Mouse (Mus musculus): Measurements from ENCODE around the gene Dcps.

Gene Dcps

DNA sequence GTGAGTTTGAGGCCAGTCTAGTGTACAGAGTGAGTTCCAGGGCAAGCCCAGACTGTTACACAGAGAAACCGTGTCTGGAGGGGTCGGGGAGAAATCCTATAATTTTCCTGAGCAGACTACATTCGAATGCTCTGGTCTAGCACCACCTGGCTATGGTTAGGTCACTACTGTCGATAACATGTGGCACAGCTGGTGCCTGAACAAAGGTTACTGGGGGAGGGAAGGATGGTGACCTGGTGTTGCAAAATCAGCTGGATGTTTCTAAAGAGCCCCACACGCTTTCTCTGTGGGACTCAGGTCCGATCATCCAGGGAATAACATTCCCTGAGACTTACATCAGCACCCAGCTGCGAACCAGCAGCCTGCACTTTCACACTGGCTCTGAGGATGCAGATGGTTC lies 37.8 kb downstream of the Dcps start:
- in situ Hi-C loops (cut with MboI; ENCODE audit: low sequenced_read_pairs) = no loop called here

DNA sequence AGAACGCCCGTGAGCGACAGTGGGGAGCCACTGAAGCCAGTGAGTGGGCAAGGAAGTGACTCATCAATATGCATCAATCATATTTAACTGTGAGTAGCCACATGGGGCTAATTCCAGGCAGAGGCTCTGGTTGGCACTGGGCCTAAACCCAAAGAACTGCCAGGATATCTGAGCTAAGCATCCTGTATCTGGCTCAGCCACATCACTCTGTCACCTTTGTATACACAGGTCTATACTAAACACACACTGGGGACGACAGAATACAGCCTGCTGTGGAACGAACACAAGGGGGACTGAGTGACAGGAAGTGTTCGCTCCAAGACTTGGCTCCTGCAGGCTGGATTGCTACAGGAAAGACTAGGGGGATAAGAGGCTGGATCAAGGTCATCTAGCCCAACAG lies 40.3 kb downstream of the Dcps start:
- in situ Hi-C loops (cut with MboI; ENCODE audit: low sequenced_read_pairs) = no loop called here

DNA sequence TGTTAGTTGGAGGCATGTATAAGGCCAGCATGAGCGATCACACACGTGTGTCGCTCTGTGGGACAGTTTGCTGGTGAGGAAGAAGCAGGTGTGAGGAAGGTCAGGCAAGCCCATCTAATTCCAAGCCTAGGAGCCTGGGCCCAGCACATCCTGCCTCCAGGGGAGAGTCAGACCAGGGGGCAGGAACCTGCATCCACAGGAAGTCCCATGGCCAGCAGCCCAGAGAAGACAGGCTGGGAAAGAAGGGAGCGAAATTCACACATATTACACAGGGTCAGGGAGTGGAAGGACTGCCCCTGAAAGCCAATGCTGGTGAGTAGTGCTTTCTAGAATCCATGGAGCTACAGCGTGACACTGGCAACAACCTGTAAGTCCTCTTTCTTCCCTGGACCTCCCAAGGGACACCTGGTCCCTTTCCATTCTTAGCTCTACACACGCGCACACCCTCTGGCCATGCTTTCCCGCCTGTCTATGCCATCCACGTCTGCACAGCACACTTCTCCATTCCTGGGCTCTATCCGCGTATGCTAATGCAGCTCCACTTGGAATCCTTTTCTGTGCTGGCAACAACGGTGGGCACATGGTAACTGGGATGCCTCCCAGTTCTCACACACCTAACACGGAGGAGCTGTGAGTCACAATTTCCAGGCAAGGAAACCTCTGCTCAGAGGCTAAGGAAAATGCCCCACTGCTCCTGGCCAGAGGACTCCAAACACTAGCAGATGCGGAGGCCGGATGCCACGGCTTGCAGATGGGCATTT lies 44.0 kb downstream of the Dcps start:
- in situ Hi-C loops (cut with MboI; ENCODE audit: low sequenced_read_pairs) = no loop called here

DNA sequence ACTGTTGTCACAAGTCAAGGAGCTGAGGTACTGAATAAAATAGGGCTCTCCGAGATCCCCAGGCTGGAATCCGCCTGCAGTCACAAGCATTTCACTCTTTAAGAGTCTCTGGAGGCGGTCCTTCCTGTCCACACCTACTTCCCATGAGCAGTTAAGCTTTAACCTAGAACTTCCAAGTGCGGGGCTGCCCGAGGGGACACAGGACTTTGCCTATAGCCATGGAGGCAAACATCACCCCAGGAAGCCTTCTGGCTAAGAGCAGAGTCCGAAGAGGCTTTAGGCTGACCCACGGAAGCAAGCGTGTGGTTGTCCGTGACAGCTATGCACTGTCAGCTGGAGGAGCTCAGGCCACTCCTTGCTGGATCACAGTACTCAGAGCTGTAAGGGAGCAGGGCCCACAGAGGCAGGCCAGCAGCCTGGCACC lies 46.9 kb downstream of the Dcps start:
- in situ Hi-C loops (cut with MboI; ENCODE audit: low sequenced_read_pairs) = no loop called here

DNA sequence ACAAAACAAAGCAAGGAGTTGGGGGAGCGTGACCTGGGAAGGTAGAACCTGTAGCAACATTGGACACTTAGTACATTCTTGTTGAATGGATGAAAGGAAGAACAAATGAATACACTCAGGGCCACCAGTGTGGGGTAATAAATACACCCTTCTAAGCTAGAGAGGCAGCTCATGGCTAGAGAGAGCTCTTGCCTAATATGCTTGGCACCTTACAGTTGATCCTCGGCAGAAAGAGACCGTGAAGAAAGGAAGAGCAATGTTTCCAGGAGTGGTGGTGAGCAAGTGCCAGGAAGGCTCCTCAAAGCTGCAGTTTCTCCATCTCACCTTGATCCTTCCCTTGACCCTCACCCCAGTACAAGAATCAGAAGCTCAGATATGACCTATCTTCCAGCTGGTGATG lies 47.3 kb downstream of the Dcps start:
- in situ Hi-C loops (cut with MboI; ENCODE audit: low sequenced_read_pairs) = no loop called here

DNA sequence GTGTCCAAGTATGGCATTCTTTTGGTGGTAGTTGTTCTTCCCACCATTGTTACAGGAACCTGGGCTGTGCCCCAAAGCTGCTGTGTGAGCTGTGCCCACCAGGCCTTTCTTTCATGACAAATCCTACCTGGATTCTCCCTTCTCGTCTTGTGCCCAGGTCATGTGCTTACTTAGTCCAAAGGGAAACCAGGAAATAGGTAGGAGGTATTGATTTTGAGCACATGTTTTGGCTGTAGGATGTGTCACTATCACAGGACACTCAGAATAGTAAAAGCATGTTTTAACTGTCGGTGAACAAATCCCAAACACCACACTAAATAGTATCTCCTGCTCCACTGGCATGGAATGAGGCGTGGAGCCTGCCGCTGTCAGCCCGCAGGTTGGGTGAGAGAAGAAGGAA lies 48.3 kb downstream of the Dcps start:
- in situ Hi-C loops (cut with MboI; ENCODE audit: low sequenced_read_pairs) = no loop called here

DNA sequence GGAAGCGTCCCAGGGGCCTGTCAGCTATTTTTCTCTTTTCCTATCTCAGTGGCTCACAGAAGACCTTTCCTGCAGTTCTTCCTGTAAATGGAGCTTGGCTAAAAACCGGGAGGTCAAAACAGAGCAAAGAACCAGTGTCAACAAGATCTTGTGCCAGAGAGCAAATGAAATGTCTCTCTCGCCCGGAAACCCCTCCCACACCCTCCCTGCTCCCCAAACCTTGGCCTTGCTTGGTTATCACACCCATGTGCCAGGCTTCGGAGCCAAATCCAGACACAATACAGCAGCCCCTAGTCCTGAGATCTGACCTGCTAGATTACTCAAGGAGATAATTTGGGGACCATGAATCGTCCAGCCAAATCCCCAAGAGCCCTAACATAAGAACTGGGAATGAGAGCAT lies 48.7 kb downstream of the Dcps start:
- in situ Hi-C loops (cut with MboI; ENCODE audit: low sequenced_read_pairs) = no loop called here

DNA sequence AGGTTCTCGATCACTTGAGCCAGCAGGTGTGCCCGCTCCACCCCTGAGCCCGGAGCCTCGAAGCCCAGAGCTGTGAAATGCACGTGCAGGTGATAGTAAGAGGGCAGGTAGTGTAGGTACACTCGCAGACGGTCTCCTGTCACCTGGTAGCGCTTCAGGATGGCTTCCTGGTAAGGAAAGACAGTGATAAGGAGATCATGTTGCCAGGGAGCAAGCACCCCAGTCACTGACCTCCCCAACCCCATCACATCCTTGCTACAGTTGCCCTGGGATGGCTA lies 51.2 kb downstream of the Dcps start:
- in situ Hi-C loops (cut with MboI; ENCODE audit: low sequenced_read_pairs) = no loop called here

DNA sequence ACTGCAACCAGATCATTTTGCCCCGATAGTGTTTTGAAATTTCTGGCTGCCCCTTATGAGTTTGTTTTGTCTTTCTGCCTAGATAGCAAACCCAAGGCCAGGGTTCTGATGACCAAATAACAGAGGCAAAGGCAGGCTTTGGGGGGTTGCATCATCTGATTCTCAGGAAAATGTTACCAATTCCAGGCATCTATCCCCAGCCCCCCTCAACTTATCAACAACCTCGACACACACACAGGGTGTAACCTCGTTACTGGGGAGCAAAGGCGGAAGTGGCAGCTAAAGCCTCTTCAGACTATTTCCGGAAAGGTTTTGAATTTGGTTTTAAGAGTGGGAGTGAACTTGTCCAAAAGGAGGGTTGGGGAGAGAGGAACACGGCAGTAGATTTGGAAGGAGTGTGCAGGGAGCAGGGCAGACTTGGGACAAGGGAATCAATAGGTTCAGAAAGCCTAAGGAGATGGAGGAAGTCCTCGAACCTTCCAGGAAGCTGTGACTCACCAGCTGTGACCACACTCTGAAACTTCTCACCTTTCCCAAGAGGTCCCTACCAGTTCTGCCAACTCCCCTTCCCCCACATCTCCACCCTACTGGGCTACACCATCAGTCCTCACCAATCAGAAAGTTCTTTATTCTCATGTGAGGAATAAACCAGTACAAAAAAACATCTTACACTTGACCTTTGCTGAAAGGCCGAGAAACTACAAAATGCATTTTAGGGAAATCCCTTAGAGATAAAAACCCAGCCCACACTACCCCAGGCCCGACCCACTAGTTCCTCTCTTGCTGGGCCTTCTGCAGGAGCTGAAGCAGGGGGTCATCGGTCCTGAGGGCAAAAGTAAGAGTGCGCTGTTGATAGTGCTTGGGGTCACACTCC lies 51.8 kb downstream of the Dcps start:
- in situ Hi-C loops (cut with MboI; ENCODE audit: low sequenced_read_pairs) = no loop called here

DNA sequence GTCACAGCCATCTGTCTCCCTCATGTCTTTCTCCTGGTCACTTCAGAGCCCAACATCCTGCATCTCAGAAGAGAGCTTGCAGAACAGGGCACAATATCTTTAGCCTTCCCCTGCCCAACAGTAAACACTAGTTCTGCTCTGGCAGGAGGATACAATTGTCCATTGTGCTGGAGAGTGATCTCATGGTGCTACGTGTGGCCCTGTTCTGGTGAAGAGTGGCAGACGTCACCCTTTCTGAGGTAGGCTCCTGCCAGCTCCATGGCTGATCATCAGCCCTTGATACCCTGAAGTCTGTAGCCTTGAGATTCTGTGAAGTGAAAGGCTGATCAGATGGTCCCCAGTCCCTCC lies 52.4 kb downstream of the Dcps start:
- in situ Hi-C loops (cut with MboI; ENCODE audit: low sequenced_read_pairs) = no loop called here

DNA sequence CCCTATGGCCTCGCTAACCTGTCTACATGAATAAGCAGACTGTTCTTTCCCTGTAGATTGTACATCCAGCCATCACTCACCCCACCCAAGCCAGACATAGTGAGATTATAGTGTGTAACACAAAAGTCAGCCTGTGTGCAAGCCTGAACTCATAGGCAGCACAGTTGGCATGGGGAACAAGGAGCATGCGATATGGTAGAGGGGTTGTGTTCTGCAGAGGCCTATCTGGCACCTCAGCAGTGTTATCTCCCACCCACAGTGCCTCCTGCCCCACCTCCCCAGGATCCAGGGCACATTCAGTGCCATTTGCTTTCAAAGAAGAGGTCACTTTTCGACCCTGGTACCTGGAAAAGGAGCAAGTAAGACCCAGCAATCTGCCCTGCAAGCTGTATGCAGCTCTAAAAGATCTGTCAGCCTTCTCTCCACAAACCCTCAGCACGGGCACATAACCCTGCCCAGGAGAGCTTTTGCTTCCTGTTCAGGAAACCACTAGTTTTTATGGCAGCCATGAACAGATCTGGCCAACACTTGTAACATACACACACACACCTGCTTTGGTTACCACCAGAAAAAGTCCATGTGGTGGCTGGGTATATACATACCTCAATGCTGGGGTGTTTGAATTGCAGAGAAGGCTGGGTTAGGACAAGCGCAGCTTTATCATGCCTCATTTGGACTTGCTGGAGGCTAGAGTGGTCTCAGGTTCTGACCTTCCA lies 53.2 kb downstream of the Dcps start:
- in situ Hi-C loops (cut with MboI; ENCODE audit: low sequenced_read_pairs) = no loop called here

DNA sequence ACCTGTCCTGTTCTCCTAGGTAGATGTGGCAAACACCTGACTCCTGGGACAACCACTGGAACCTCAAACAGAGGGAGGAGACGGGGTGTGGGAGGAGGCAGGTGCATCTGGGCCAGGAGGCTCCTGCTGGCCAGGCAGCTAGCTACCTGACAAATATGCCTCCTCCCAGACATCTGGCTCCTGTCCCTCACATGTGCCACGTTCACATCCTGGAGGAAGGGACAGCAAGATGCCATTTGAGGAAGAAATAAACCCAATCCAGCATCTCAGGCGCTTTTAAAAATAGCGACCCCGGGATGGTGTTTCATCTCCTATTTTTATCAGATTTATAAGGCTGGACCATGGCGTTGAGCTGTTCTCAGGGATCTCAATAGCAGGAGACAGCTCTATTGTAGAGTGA lies 56.7 kb downstream of the Dcps start, which contains the start of gene St3gal4:
Gene St3gal4 (minus strand): TSS at position 101 of the 400 bp plus-strand sequence.
- in situ Hi-C loops (cut with MboI; ENCODE audit: low sequenced_read_pairs) = no loop called here

DNA sequence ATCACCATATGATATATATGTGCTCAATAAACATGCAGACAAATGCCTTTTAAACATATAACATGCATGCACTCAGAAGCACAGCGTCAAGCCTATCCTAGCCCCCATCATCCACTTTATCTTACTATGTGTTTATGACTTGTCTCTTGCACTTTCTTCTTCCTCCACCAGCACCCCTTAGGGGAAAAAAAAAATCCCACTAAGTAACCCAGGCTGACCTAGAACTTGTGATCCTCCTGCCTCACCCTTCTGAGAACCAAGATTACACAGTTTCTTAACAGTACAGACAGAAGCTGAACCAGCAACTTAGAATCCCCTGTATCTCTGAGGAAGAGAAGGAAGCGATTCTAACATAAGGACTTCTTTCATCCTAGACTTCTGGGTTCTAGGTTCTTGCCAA lies 57.3 kb downstream of the Dcps start:
- in situ Hi-C loops (cut with MboI; ENCODE audit: low sequenced_read_pairs) = no loop called here

DNA sequence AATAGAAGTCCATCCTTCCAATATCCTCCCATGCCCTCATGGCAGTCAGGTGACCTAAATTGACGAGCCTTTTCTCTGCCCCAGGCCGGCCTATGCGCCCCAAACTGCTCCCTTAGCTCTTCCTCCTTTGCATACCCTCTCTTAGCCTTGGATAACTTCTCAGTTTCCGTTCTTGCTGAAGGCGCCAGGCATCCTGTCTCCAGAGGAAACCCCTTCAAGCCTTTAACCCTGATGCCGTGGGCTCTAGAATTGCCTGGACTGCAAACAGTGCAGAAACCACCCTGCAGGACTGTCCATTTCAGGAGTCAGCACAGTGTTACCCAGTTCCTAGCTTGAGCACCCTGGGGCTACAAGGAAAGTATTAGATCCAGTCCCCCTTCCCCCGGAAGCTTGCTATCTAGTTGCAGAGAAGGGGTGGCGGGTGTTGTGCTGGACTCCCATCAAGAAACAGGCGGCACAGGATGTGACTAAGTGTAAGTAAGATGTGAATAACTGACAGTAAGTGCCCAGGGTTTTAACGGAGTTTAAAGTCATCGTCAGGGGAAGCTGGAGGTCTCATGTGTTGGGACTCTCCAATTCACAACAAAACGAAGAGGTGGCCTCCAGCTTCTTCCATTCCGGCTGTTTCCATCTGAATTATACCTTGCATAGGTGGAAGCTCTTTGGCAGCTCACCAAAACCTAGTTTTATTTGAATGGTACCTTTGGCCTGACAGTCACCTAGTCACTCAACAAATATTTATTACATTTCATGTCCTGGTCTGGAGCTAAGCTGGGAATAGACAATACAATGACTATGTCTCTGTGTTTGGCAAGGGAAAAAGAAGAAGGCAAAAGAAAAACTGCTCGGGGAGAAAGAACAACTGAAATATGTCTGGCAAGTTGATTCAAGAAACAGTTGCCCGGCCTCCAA lies 58.2 kb downstream of the Dcps start:
- in situ Hi-C loops (cut with MboI; ENCODE audit: low sequenced_read_pairs) = no loop called here

DNA sequence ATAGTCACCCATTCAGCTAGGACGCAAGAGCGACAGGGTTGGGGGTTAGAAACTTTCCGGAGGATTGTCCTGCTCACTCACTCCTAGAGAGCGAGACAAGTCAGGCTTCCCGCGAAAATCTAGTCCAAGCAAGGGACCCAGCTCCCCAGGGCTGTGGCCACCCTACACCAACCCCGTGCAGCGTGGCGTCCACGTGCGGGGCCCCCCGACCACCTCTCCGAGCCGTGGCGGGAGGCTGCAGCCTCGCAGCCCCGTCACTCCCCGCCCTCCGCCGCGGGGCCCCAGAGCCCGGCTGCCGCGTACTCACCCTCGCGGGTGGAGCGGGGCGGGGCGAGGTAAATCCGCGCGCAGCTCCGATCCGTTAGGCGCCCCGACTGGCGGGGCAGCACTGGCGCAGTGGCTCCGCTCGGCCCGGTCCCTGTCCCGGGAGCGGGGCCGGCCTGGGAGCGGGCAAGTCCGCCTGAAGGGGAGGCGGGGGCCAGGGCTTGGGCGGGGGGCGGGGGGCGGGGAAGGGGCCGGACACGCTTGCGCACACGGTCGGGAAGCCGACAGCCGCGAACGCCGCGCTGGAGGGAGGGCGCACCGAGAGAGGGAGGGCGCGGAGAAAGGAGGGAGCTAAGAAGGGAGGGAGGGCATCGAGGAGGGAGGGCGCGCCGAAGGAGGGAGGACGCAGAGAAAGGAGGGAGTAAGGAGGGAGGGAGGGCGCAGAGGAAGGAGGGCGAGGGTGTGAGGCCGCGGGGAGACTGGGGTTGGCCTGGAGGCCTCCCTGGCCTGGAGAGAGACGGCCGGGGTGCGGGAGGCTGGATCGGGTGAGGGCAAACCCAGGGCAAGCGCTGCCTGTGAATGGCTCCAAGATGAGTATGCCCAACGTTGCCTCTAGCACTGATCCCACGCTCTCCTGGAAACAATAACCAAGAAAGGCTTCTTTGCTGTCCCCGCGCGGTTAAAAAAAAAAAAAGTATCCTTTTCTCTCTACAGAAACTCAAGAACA lies 59.2 kb downstream of the Dcps start:
- in situ Hi-C loops (cut with MboI; ENCODE audit: low sequenced_read_pairs) = no loop called here

DNA sequence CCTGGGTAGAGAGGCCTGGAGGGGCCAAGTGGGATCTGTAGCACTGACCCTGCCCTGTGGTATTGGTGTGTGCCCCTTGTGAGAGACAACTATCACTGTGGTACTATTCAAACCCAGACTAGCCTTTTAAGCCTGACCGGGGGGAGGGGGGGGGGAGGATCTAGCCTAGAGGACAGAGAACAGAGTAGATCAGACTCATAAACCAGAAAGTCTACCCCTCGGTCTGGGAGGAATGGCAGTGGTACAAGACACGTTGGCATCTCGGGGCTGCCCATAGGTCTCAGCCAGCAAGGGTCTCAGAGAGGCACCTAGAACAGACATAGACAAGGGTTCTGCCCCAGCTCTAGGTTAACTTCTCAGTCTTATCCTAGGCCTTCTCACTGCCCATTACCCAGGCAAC lies 60.1 kb downstream of the Dcps start:
- in situ Hi-C loops (cut with MboI; ENCODE audit: low sequenced_read_pairs) = no loop called here

DNA sequence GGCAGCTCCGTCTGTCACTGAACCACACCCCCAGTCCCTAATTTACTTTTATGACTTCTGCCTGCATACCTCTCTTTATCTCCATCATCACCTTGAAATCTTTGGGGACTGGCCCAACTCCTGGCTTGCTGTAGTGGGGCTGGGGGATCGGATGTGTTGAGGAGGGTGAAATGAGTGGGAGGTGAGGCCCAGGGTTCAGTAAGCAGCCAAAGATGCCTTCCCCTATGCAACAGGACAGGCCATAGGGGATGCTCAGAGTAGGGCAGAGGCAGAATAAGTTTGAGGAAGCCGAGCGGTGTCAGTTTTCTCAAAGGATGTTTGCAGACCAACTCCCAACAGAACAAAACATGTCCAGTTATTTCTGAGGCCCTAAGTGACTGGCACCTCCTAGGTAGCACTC lies 60.6 kb downstream of the Dcps start:
- in situ Hi-C loops (cut with MboI; ENCODE audit: low sequenced_read_pairs) = no loop called here

DNA sequence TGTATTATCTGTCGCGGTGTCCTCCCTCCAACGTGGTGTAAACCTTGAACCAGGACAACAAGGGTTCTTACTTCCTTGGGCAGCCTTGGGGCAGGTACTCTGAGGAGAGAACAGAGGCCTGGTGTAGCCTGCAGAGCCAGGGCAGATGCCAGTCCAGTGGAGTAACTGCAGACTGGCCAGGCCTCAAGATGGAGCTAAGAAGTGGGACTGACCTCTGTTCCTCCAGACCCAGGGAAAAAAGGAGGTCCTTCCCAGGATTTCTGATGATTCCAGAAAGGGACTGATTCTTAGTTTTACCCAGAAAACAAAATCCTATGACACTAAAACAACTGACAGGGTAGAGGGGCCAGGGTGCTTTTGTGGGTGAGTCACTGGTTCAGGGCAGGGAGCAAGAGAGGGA lies 61.6 kb downstream of the Dcps start:
- in situ Hi-C loops (cut with MboI; ENCODE audit: low sequenced_read_pairs) = no loop called here

DNA sequence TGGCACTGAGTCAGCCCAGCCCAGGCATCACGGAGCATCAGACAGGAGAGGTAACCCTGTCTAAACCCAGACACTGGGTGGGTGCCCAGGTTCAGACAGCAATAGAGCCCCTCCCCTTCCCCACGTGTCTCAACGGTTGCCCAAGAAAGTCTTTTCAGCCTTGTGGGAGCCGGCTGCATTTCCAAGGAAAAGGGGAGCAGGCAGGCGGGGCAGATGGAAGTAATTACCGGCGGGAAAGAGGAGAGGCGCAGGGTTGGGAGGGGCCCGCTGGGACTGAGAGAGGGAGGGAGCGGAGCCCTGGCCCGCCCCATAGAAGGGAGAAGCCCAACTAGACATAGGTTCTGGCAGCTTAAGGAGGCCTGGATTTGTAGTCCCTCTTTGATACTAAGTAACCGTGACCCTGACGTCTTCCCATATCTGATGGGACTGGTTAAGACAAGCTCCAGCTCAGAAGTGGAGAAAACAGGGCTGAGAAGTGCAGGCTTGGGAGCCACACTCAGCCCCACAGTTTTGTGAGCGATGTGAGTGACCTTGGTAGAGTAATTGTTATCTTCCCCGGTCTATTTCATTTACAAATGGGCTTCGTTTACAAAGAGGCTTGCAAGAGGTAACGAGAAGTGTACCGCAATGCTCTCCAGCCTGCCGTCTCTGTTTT lies 63.8 kb downstream of the Dcps start:
- in situ Hi-C loops (cut with MboI; ENCODE audit: low sequenced_read_pairs) = no loop called here
